Mouse (Mus musculus): ENCODE measurements around the gene Gramd4.
"Not testable (repeated sequence)": the region's sequence is repeated elsewhere in the genome, so short reads cannot be mapped to it uniquely, and the experiment has no call there.

GRCm38 (mm10) chr15:86054861-86055260 lies 2.6 kb upstream of the Gramd4 start:
- not testable (repeated sequence) for TF ChIP-seq POLR2A (IDR thresholded peaks at IDR 0.05; ENCODE audit: low read depth, low read length); CTCF (IDR thresholded peaks at IDR 0.05; ENCODE audit: extremely low read depth, insufficient read length, insufficient replicate concordance, low read depth, low read length)

Data from small intestine, adult 2 months (tissue).